Mouse (Mus musculus): Measurements from ENCODE around the gene Stoml2. TPM values are rescaled to one million over a fixed set of nuclear protein-coding genes. Genes with fewer than 3 reads are reported as not detected.

Stoml2 gene
- polyA plus RNA-seq, 1 experiment from 2014 or later, result 365 TPM

- Histone ChIP-seq H3K36me3 (ENCODE audit: control insufficient read depth, insufficient read depth, low read length) (no peaks in the 10 kb centered on the region), H3K4me2 (no peak overlapping the region), H3K9ac (ENCODE audit: low read length) (no peak overlapping the region), H3K4me3 (ENCODE audit: low read depth, low read length) (no peak overlapping the region), H3K27me3 (ENCODE audit: control insufficient read depth, insufficient read depth, low read length) (no peaks in the 10 kb centered on the region; the same call in 1 of the 2 replicates), H3K9me3 (ENCODE audit: control insufficient read depth, low read length) (no peaks in the 10 kb centered on the region; the same call in 1 of the 2 replicates), H3K27ac (ENCODE audit: low read depth, low read length) (no peak overlapping the region), H3K4me1 (ENCODE audit: control insufficient read depth, insufficient read depth, low read length) (no peaks in the 10 kb centered on the region)
- 94% methylated on average over 5 of the region's 5 CpGs for WGBS
- DNase-seq (ENCODE audit: low spot score, missing footprints), result no peak
- no peak for ATAC-seq (ENCODE audit: low FRiP score)
Observed at GRCm38 (mm10) chr4:43057654-43058053, 26.1 kb upstream of the Stoml2 start.

- Histone ChIP-seq H3K9ac (ENCODE audit: low read length) (no peak overlapping the region), H3K4me3 (ENCODE audit: low read depth, low read length) (no peak overlapping the region), H3K27ac (ENCODE audit: low read depth, low read length) (no peak overlapping the region), H3K27me3 (ENCODE audit: control insufficient read depth, insufficient read depth, low read length) (no peaks in the 10 kb centered on the region), H3K9me3 (ENCODE audit: control insufficient read depth, low read length) (no peaks in the 10 kb centered on the region), H3K4me1 (ENCODE audit: control insufficient read depth, insufficient read depth, low read length) (no peaks in the 10 kb centered on the region), H3K4me2 (no peak overlapping the region), H3K36me3 (ENCODE audit: control insufficient read depth, insufficient read depth, low read length) (no peaks in the 10 kb centered on the region)
- DNase-seq (ENCODE audit: low spot score, missing footprints) (peak; percentile 93), ATAC-seq (ENCODE audit: low FRiP score) (0 out of 2 replicates have a peak, but pooled peaks have one; percentile 33)
- WGBS, result 12% methylated on average over 4 of the region's 4 CpGs
Observed at GRCm38 (mm10) chr4:43052627-43053026, 21.1 kb upstream of the Stoml2 start.

GRCm38 (mm10) chr4:43047231-43047630 lies 15.7 kb upstream of the Stoml2 start:
- Histone ChIP-seq H3K4me2 (peak overlapping the region; percentile 21), H3K9ac (ENCODE audit: low read length) (no peak overlapping the region; the same call in 1 of the 2 replicates), H3K4me3 (ENCODE audit: low read depth, low read length) (no peak overlapping the region), H3K4me1 (ENCODE audit: control insufficient read depth, insufficient read depth, low read length) (peaks cover 16% of the 10 kb centered on the region), H3K36me3 (ENCODE audit: control insufficient read depth, insufficient read depth, low read length) (no peaks in the 10 kb centered on the region), H3K9me3 (ENCODE audit: control insufficient read depth, low read length) (no peaks in the 10 kb centered on the region), H3K27ac (ENCODE audit: low read depth, low read length) (no peak overlapping the region), H3K27me3 (ENCODE audit: control insufficient read depth, insufficient read depth, low read length) (no peaks in the 10 kb centered on the region)
- ATAC-seq (ENCODE audit: low FRiP score), result no peak
- 4% methylated on average over 5 of the region's 5 CpGs for WGBS
- DNase-seq (ENCODE audit: low spot score, missing footprints), result peak; percentile 94

- Histone ChIP-seq H3K9ac (ENCODE audit: low read length) (no peak overlapping the region; the same call in 1 of the 2 replicates), H3K36me3 (ENCODE audit: control insufficient read depth, insufficient read depth, low read length) (no peaks in the 10 kb centered on the region), H3K4me2 (no peak overlapping the region), H3K27ac (ENCODE audit: low read depth, low read length) (no peak overlapping the region; the same call in 1 of the 2 replicates), H3K9me3 (ENCODE audit: control insufficient read depth, low read length) (no peaks in the 10 kb centered on the region), H3K27me3 (ENCODE audit: control insufficient read depth, insufficient read depth, low read length) (no peaks in the 10 kb centered on the region), H3K4me3 (ENCODE audit: low read depth, low read length) (no peak overlapping the region; the same call in 1 of the 2 replicates), H3K4me1 (ENCODE audit: control insufficient read depth, insufficient read depth, low read length) (peaks cover 16% of the 10 kb centered on the region)
- no peak for ATAC-seq (ENCODE audit: low FRiP score)
- no peak for DNase-seq (ENCODE audit: low spot score, missing footprints)
- 62% methylated on average over 5 of the region's 5 CpGs for WGBS
Observed at GRCm38 (mm10) chr4:43046607-43047006, 15.1 kb upstream of the Stoml2 start.

- H3K4me3 ChIP-seq (ENCODE audit: low read depth, low read length), result peak within 1 kb of the TSS; percentile 53
- DNase-seq (ENCODE audit: low spot score, missing footprints) (peak; percentile 100), ATAC-seq (ENCODE audit: low FRiP score) (peak; percentile 87)
- H3K9me3 ChIP-seq (ENCODE audit: control insufficient read depth, low read length), result no peaks in the 10 kb centered on the region
- peak within 1 kb of the TSS; percentile 93 for H3K4me2 ChIP-seq
- H3K9ac ChIP-seq (ENCODE audit: low read length), result peak within 1 kb of the TSS; percentile 67
- no peaks in the 10 kb centered on the region for H3K27me3 ChIP-seq (ENCODE audit: control insufficient read depth, insufficient read depth, low read length)
- no peaks in the 10 kb centered on the region for H3K36me3 ChIP-seq (ENCODE audit: control insufficient read depth, insufficient read depth, low read length)
- peaks cover 19% of the 10 kb centered on the region for H3K4me1 ChIP-seq (ENCODE audit: control insufficient read depth, insufficient read depth, low read length)
- peak within 1 kb of the TSS; percentile 99 for H3K27ac ChIP-seq (ENCODE audit: low read depth, low read length)
- under 1% methylated on average over 33 of the region's 33 CpGs for WGBS
Observed at GRCm38 (mm10) chr4:43045659-43046302, 14.3 kb upstream of the Stoml2 start, which contains the start of gene Fam214b. Gene Fam214b (minus strand): TSS chr4:43046220.

GRCm38 (mm10) chr4:43045285-43045658 lies 13.8 kb upstream of the Stoml2 start:
- Histone ChIP-seq H3K9me3 (ENCODE audit: control insufficient read depth, low read length) (no peaks in the 10 kb centered on the region), H3K9ac (ENCODE audit: low read length) (peak overlapping the region; percentile 67), H3K4me3 (ENCODE audit: low read depth, low read length) (peak overlapping the region; percentile 53), H3K4me2 (peak overlapping the region; percentile 93), H3K27ac (ENCODE audit: low read depth, low read length) (peak overlapping the region; percentile 99), H3K27me3 (ENCODE audit: control insufficient read depth, insufficient read depth, low read length) (no peaks in the 10 kb centered on the region), H3K4me1 (ENCODE audit: control insufficient read depth, insufficient read depth, low read length) (peaks cover 23% of the 10 kb centered on the region), H3K36me3 (ENCODE audit: control insufficient read depth, insufficient read depth, low read length) (no peaks in the 10 kb centered on the region)
- ATAC-seq (ENCODE audit: low FRiP score) (no peak; the same call in 1 of the 2 replicates), DNase-seq (ENCODE audit: low spot score, missing footprints) (no peak)
- WGBS, result 3% methylated on average over 13 of the region's 13 CpGs

GRCm38 (mm10) chr4:43044673-43045072 lies 13.2 kb upstream of the Stoml2 start:
- peak overlapping the region; percentile 99 for H3K27ac ChIP-seq (ENCODE audit: low read depth, low read length)
- peak overlapping the region; percentile 67 for H3K9ac ChIP-seq (ENCODE audit: low read length)
- DNase-seq (ENCODE audit: low spot score, missing footprints), result peak; percentile 94
- no peaks in the 10 kb centered on the region for H3K9me3 ChIP-seq (ENCODE audit: control insufficient read depth, low read length)
- peak overlapping the region; percentile 93 for H3K4me2 ChIP-seq
- ATAC-seq (ENCODE audit: low FRiP score), result no peak
- H3K4me3 ChIP-seq (ENCODE audit: low read depth, low read length), result peak overlapping the region; percentile 53
- peaks cover 24% of the 10 kb centered on the region for H3K4me1 ChIP-seq (ENCODE audit: control insufficient read depth, insufficient read depth, low read length)
- 7% methylated on average over 4 of the region's 4 CpGs for WGBS
- no peaks in the 10 kb centered on the region for H3K36me3 ChIP-seq (ENCODE audit: control insufficient read depth, insufficient read depth, low read length)
- no peaks in the 10 kb centered on the region for H3K27me3 ChIP-seq (ENCODE audit: control insufficient read depth, insufficient read depth, low read length)

- Histone ChIP-seq H3K9me3 (ENCODE audit: control insufficient read depth, low read length) (no peaks in the 10 kb centered on the region), H3K4me2 (peak overlapping the region; percentile 93), H3K4me3 (ENCODE audit: low read depth, low read length) (peak overlapping the region; percentile 53), H3K36me3 (ENCODE audit: control insufficient read depth, insufficient read depth, low read length) (no peaks in the 10 kb centered on the region), H3K9ac (ENCODE audit: low read length) (peak overlapping the region; percentile 67), H3K27ac (ENCODE audit: low read depth, low read length) (peak overlapping the region; percentile 99), H3K4me1 (ENCODE audit: control insufficient read depth, insufficient read depth, low read length) (peaks cover 33% of the 10 kb centered on the region), H3K27me3 (ENCODE audit: control insufficient read depth, insufficient read depth, low read length) (no peaks in the 10 kb centered on the region)
- 8% methylated on average over 7 of the region's 7 CpGs for WGBS
- ATAC-seq (ENCODE audit: low FRiP score) (peak; percentile 79), DNase-seq (ENCODE audit: low spot score, missing footprints) (peak; percentile 95)
Observed at GRCm38 (mm10) chr4:43043644-43044357, 12.3 kb upstream of the Stoml2 start.

Measured in midbrain, embryonic 11.5 days (tissue).